In the genomic region with DNA sequence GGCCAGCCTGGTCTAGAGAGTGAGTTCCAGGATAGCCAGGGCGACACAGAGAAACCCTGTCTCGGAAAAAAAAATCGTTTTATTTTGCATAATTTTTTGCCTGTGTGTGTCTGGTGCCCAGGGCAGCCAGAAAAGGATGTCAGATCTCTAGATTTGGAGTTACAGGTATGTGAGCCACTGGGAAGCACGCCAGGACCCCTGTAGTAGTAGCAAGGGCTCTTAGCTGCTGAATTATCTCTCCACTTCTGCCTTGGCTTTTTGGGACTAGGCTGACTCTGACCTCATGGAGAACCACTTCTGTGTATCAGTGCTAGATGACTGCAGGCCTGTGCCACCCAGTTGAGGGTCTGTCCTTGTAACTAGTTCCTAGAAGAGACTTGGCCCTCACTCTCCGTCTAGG, we compare ENCODE assay signal across 11 mouse cellular contexts.
"Had no signal": no experiment of that assay in that cellular context is flagged by ENCODE, and none has a peak within 500 bp of the region (broad histone marks: within the 10 kb centered on the region; RNA-seq: fewer than 3 reads in every experiment).

No protein-coding gene starts in this region.

- H3K9me3 ChIP-seq: liver, embryonic 15.5 days; midbrain, embryonic 13.5 days; stomach, embryonic 15.5 days had no signal

- DNase-seq: kidney, postnatal 14 days; left cerebral cortex, postnatal 4 days; lung, adult 2 months; lung, postnatal 36 days; right cerebral cortex, postnatal 14 days; thymus, postnatal 14 days had no signal

- H3K27ac ChIP-seq: liver, embryonic 15.5 days; midbrain, embryonic 13.5 days; stomach, embryonic 15.5 days had no signal

- H3K27me3 ChIP-seq: liver, embryonic 15.5 days; midbrain, embryonic 13.5 days; stomach, embryonic 15.5 days had no signal

- H3K36me3 ChIP-seq: liver, embryonic 15.5 days; midbrain, embryonic 13.5 days; stomach, embryonic 15.5 days had no signal

- H3K9ac ChIP-seq: liver, embryonic 15.5 days; midbrain, embryonic 13.5 days; stomach, embryonic 15.5 days had no signal

- H3K4me2 ChIP-seq: liver, embryonic 11.5 days; liver, embryonic 15.5 days; midbrain, embryonic 13.5 days; stomach, embryonic 15.5 days had no signal

- H3K4me3 ChIP-seq: liver, embryonic 15.5 days; midbrain, embryonic 13.5 days; stomach, embryonic 15.5 days had no signal

- ATAC-seq: lung, postnatal 0 days; midbrain, embryonic 13.5 days had no signal
